In the genomic region with DNA sequence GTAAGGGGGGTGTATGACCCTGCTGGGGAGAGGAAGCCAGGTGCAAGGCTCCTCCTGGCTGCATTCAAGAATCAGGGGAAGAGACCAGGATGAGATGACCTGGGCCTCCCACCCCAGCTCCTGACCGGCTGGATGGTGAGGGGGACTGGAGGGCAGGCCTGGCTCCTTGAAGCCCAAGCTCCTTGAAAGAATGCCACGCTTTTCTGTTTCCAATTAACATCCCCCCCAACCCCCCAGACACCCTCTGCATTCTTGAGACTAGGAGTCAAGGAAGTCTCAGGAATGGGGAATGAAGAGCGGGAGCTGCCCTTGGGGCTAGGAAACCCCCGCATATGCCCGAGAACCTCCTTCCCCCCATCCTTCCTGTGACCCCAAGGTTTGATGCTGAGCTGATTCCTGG, we compare ENCODE assay signal across 9 mouse cellular contexts. TPM values are rescaled to one million over a fixed set of nuclear protein-coding genes. Genes with fewer than 3 reads are reported as not detected.
DNase-seq lines count a peak whose midpoint lies in the region; ATAC-seq and TF ChIP-seq lines count a peak whose summit lies in the region.
"Had no signal": no experiment of that assay in that cellular context is flagged by ENCODE, and none has a peak within 500 bp of the region (broad histone marks: within the 10 kb centered on the region; RNA-seq: fewer than 3 reads in every experiment).

No protein-coding gene starts in this region.

- peaks cover 17% of the 10 kb centered on the region for H3K4me1 ChIP-seq in forebrain, postnatal 0 days (ENCODE audit: insufficient read depth)
- peaks cover 44% of the 10 kb centered on the region for H3K4me1 ChIP-seq in liver, postnatal 0 days (ENCODE audit: insufficient read depth)

- H3K9ac ChIP-seq in forebrain, postnatal 0 days = no peak overlapping the region
- H3K9ac ChIP-seq in liver, postnatal 0 days (replicated peaks) = no peak overlapping the region; the same call in 1 of the 2 replicates

- H3K4me3 ChIP-seq in gastrocnemius, adult 2 months = peak overlapping the region; percentile 51
- H3K4me3 ChIP-seq in forebrain, postnatal 0 days (ENCODE audit: low read depth, low read length) = no peak overlapping the region
- H3K4me3 ChIP-seq in liver, postnatal 0 days (ENCODE audit: low read depth, low read length) = no peak overlapping the region

- no peaks in the 10 kb centered on the region for H3K9me3 ChIP-seq in forebrain, postnatal 0 days (ENCODE audit: low read length)
- no peaks in the 10 kb centered on the region for H3K9me3 ChIP-seq in liver, postnatal 0 days (ENCODE audit: low read length)

- peak overlapping the region; percentile 96 for H3K27ac ChIP-seq in gastrocnemius, adult 2 months
- no peak overlapping the region for H3K27ac ChIP-seq in forebrain, postnatal 0 days (ENCODE audit: low read depth, low read length)
- peak overlapping the region; percentile 94 for H3K27ac ChIP-seq in liver, postnatal 0 days (ENCODE audit: low read depth)

- intact Hi-C loops in gastrocnemius, adult 2 months (cut with DNase I) = no loop called here
- intact Hi-C loops in left cerebral cortex, postnatal 14 days (cut with DNase I) = no loop called here

- no peaks in the 10 kb centered on the region for H3K27me3 ChIP-seq in forebrain, postnatal 0 days (ENCODE audit: insufficient read depth, low read length)
- H3K27me3 ChIP-seq in liver, postnatal 0 days (ENCODE audit: insufficient read depth, low read length) = no peaks in the 10 kb centered on the region

- no peak for DNase-seq in gastrocnemius, adult 2 months
- DNase-seq in gastrocnemius, postnatal 4 days (ENCODE audit: low spot score in 2 of 2) = no peak
- DNase-seq in 3T3-L1 (ENCODE audit: low read depth, low spot score) = peak; percentile 72
- DNase-seq in forebrain, postnatal 0 days = no peak
- DNase-seq in liver, postnatal 0 days = no peak
- DNase-seq in urinary bladder, postnatal 25 days (ENCODE audit: low spot score) = no peak
- DNase-seq in left cerebral cortex, postnatal 14 days (ENCODE audit: low spot score in 2 of 2) = no peak
- DNase-seq: kidney, adult 9 months had no signal

- H3K4me2 ChIP-seq in forebrain, postnatal 0 days (ENCODE audit: low read depth) = peak overlapping the region; percentile 8; the same call in 1 of the 2 replicates
- H3K4me2 ChIP-seq in liver, postnatal 0 days (ENCODE audit: low read depth, low read length) = peak overlapping the region; percentile 82; the same call in 1 of the 2 replicates

- WGBS in forebrain, postnatal 0 days = 40% methylated on average over 5 of the region's 5 CpGs
- WGBS in liver, postnatal 0 days (ENCODE audit: insufficient replicate concordance) = 65% methylated on average over 5 of the region's 5 CpGs

- no peak for ATAC-seq in forebrain, postnatal 0 days
- ATAC-seq in liver, postnatal 0 days = no peak
- ATAC-seq in activated CD4-positive, CD25-positive, alpha-beta regulatory T cell, adult 4 months = no peak

- TF ChIP-seq CTCF in gastrocnemius, adult 2 months (IDR thresholded peaks at IDR 0.05) = no peak
- TF ChIP-seq CTCF in forebrain, postnatal 0 days (IDR thresholded peaks at IDR 0.05; ENCODE audit: low read depth) = no peak
- TF ChIP-seq CTCF in liver, postnatal 0 days (IDR thresholded peaks at IDR 0.05; ENCODE audit: low read depth) = no peak

- H3K36me3 ChIP-seq in forebrain, postnatal 0 days (ENCODE audit: insufficient read depth) = no peaks in the 10 kb centered on the region
- H3K36me3 ChIP-seq in liver, postnatal 0 days (replicated peaks; ENCODE audit: insufficient read depth, low read length) = no peaks in the 10 kb centered on the region

- no peak for TF ChIP-seq EP300 in liver, postnatal 0 days (IDR thresholded peaks at IDR 0.05; ENCODE audit: low read depth)

RNA-seq across cellular contexts. Expression of a gene that starts 3.2 kb away (rescaled TPM):
- 1 to 10 TPM; 6.8 to 7.1 TPM for total RNA-seq in gastrocnemius, adult 2 months (2021)
- total RNA-seq in gastrocnemius, postnatal 4 days (2021) = 10 to 100 TPM; 12.1 to 12.6 TPM
- 3.2 and 5.0 TPM in 2 replicates for total RNA-seq in forebrain, postnatal 0 days (2014; rRNA removed)
- polyA plus RNA-seq in forebrain, postnatal 0 days (2015; fragmentation: Nextera tagmentation; extraction: Ambion mirVana) = 3.6 and 5.8 TPM in 2 replicates
- polyA plus RNA-seq in liver, postnatal 0 days (2015; fragmentation: Nextera tagmentation; extraction: Ambion mirVana) = 0.95 and 1.0 TPM in 2 replicates
- 10 to 100 TPM; 14.6 to 16.9 TPM for total RNA-seq in left cerebral cortex, postnatal 14 days (2021)
- polyA plus RNA-seq in activated CD4-positive, CD25-positive, alpha-beta regulatory T cell, adult 4 months (2017; shearing (Covaris generic)) = 1 to 10 TPM; 3.7 TPM

RNA-seq across cellular contexts. Expression of a gene that starts 17.1 kb away (rescaled TPM):
- not detected for total RNA-seq in gastrocnemius, adult 2 months (2021)
- under 1 TPM in 1 of 2 experiments, not detected in 1; 0.05 TPM for total RNA-seq in gastrocnemius, postnatal 4 days (2021)
- total RNA-seq in forebrain, postnatal 0 days (2014; rRNA removed) = 0.10 and 0.15 TPM in 2 replicates
- 0.04 and 0.17 TPM in 2 replicates for polyA plus RNA-seq in forebrain, postnatal 0 days (2015; fragmentation: Nextera tagmentation; extraction: Ambion mirVana)
- polyA plus RNA-seq in liver, postnatal 0 days (2015; fragmentation: Nextera tagmentation; extraction: Ambion mirVana) = not detected in 2 replicates
- under 1 TPM; 0.40 to 0.59 TPM for total RNA-seq in left cerebral cortex, postnatal 14 days (2021)
- under 1 TPM in 1 of 2 experiments, not detected in 1; 0.11 TPM for polyA plus RNA-seq in activated CD4-positive, CD25-positive, alpha-beta regulatory T cell, adult 4 months (2017; shearing (Covaris generic))

RNA-seq across cellular contexts. Expression of a gene that starts 53.7 kb away (rescaled TPM):
- 100 to 1,000 TPM in 1 of 2 experiments, 10 to 100 TPM in 1; 99.2 to 113 TPM for total RNA-seq in gastrocnemius, adult 2 months (2021)
- 100 to 1,000 TPM; 141 to 153 TPM for total RNA-seq in gastrocnemius, postnatal 4 days (2021)
- total RNA-seq in forebrain, postnatal 0 days (2014; rRNA removed) = 159 and 270 TPM in 2 replicates
- 211 and 222 TPM in 2 replicates for polyA plus RNA-seq in forebrain, postnatal 0 days (2015; fragmentation: Nextera tagmentation; extraction: Ambion mirVana)
- polyA plus RNA-seq in liver, postnatal 0 days (2015; fragmentation: Nextera tagmentation; extraction: Ambion mirVana) = 96.6 and 105 TPM in 2 replicates
- 100 to 1,000 TPM; 241 to 246 TPM for total RNA-seq in left cerebral cortex, postnatal 14 days (2021)
- 100 to 1,000 TPM; 162 to 259 TPM for polyA plus RNA-seq in activated CD4-positive, CD25-positive, alpha-beta regulatory T cell, adult 4 months (2017; shearing (Covaris generic))
